Mouse (Mus musculus) heart, embryonic 12.5 days (tissue): ENCODE results near the gene 1600012H06Rik. TPM values are rescaled to one million over a fixed set of nuclear protein-coding genes. Genes with fewer than 3 reads are reported as not detected.
A peak's percentile ranks its signal among the peaks of the same experiment; 100 is the strongest.
"Not testable (repeated sequence)": the region's sequence is repeated elsewhere in the genome, so short reads cannot be mapped to it uniquely, and the experiment has no call there.

Experiments used
- ATAC-seq: fragments of 200-750 bp; cut with Nextera tagmentation; 2 replicates; pipeline ENCODE4 v1.8.0; 2017; ENCODE audit warnings: moderate TSS enrichment, moderate library complexity; ENCODE audit not compliant: insufficient number of reproducible peaks, low FRiP score
- H3K27ac ChIP-seq: fragments of 300-500 bp; sonication (generic); 2 replicates; pipeline ENCODE4 v1.5.1; 2016; ENCODE audit warnings: mild to moderate bottlenecking, moderate library complexity; ENCODE audit not compliant: poor library complexity, severe bottlenecking
- H3K27me3 ChIP-seq: fragments of 300-500 bp; sonication (generic); replicated peaks from 2 replicates; pipeline ENCODE4 v1.6.1; 2016; ENCODE audit warnings: mild to moderate bottlenecking, moderate library complexity
- H3K36me3 ChIP-seq: fragments of 300-500 bp; sonication (generic); 2 replicates; pipeline ENCODE4 v1.6.1; 2016; ENCODE audit warnings: mild to moderate bottlenecking, moderate library complexity
- H3K4me1 ChIP-seq: fragments of 300-500 bp; sonication (generic); replicated peaks from 2 replicates; pipeline ENCODE4 v1.6.1; 2016; ENCODE audit warnings: mild to moderate bottlenecking
- H3K4me2 ChIP-seq: fragments of 300-500 bp; sonication (generic); 2 replicates; pipeline ENCODE4 v1.6.1; 2016; ENCODE audit warnings: mild to moderate bottlenecking, moderate library complexity
- H3K4me3 ChIP-seq: fragments of 300-500 bp; sonication (generic); 2 replicates; pipeline ENCODE4 v1.5.1; 2016; ENCODE audit warnings: mild to moderate bottlenecking
- H3K9ac ChIP-seq: fragments of 300-500 bp; sonication (generic); 2 replicates; pipeline ENCODE4 v1.6.1; 2016; ENCODE audit warnings: mild to moderate bottlenecking, moderate library complexity
- H3K9me3 ChIP-seq: fragments of 300-500 bp; sonication (generic); replicated peaks from 2 replicates; pipeline ENCODE4 v1.6.1; 2016; ENCODE audit warnings: mild to moderate bottlenecking, moderate library complexity
- WGBS: fragments of 180-500 bp; shearing (Covaris S2); methylation state at CpG from one replicate; pipeline ENCODE4 v1.1.7; 2016; 5-methylcytosine and 5-hydroxymethylcytosine counted together
- polyA plus RNA-seq: library from polyadenylated mRNA; unstranded; fragments of >200 nt; fragmentation: Nextera tagmentation; extraction: Ambion mirVana; gene quantifications from 2 replicates; pipeline ENCODE4 v1.2.1, GENCODE M21; 2016

Gene 1600012H06Rik
- 35.7 and 37.1 TPM in 2 replicates for polyA plus RNA-seq

DNA sequence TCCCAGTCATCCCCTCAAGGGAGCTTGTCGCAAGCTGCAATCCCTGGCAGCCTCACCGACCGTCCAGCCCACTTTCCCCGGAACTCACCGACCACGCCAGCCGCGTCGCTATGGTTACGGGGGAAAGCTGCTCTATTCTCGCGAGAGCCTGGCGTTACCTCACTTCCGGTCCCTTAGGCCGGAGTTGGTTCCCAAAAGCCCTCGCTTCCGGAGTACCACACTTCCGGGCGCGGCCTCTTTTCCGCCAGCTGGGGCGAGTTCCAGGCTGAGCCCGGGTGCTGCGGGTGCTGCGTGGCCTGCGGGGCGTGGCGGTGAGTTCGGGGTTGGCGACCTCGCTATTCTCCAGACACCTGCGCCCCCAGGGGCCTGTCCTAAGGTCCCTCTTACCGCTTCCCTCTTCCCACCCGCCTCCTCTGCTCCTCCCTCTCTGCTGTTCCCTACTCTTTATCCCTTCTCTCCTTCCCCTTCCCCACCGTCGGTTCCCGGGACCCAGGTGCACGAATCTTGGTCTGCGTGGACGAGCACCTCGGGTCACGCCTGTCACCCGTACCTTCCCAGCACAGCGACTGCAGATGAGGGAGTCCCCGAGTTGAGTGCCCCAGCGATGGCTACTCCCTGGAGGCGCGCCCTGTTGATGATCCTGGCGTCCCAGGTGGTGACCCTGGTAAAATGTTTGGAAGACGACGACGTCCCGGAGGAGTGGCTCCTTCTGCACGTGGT, at the start of gene 1600012H06Rik, which contains the start of gene Wdr27:
Gene 1600012H06Rik, plus strand, starts transcription at position 176 of the 720 bp plus-strand sequence.
Gene Wdr27, minus strand, starts transcription at position 150 of the 720 bp plus-strand sequence.
- Histone ChIP-seq H3K27ac (peak within 1 kb of the TSS; percentile 72), H3K36me3 (peaks cover 12% of the 10 kb centered on the region), H3K9ac (peak within 1 kb of the TSS; percentile 92), H3K4me3 (peak within 1 kb of the TSS; percentile 95), H3K4me1 (peaks cover 16% of the 10 kb centered on the region), H3K4me2 (peak within 1 kb of the TSS; percentile 96), H3K27me3 (no peaks in the 10 kb centered on the region), H3K9me3 (no peaks in the 10 kb centered on the region)
- peak; percentile 98 for ATAC-seq
- WGBS = under 1% methylated on average over 54 of the region's 54 CpGs

DNA sequence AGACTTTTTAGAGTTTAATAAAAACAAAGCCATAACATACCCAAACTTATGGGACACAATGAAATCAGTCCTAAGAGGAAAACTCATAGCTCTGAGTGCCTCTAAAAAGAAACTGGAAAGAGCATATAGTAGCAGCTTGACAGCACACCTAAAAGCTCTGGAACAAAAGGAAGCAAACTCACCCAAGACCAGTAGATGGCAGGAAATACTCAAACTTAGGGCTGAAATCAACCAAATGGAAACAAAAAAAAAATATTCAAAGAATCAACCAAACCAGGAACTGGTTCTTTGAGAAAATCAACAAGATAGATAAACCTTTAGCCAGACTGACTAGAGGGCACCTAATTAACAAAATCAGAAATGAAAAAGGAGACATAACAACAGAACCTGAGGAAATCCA, 47.9 kb upstream of the 1600012H06Rik start:
- H3K27ac ChIP-seq, H3K36me3 ChIP-seq, H3K9me3 ChIP-seq, H3K4me1 ChIP-seq, H3K9ac ChIP-seq, H3K27me3 ChIP-seq, ATAC-seq, H3K4me2 ChIP-seq, H3K4me3 ChIP-seq: not testable (repeated sequence)

DNA sequence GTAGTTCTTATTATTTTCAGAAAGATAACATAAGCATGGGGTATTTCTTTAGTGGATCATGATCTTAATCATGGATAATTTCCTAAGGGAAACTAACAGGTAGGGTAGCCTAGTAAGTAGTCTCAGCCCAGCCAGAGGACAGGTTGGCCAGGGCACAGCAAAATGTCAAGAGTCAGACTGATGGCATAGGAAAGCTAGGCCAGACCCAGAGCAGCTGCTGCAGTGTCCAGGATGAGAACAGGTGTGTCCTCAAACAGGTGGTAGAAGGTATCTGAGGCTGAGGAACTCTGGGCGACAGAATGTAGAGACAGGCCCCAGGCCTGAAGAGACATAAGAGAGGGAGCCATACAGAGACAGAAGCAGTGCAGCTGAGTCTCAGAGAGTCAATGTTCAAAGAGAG, 44.0 kb upstream of the 1600012H06Rik start:
- Histone ChIP-seq H3K27me3 (0 out of 2 replicates have a peak, but pooled peaks cover 8% of the 10 kb centered on the region), H3K4me2 (no peak overlapping the region), H3K4me3 (no peak overlapping the region), H3K4me1 (no peaks in the 10 kb centered on the region), H3K9ac (no peak overlapping the region), H3K27ac (no peak overlapping the region), H3K36me3 (no peaks in the 10 kb centered on the region), H3K9me3 (no peaks in the 10 kb centered on the region)
- WGBS = 78% methylated on average over 1 of the region's 1 CpGs
- ATAC-seq = no peak

DNA sequence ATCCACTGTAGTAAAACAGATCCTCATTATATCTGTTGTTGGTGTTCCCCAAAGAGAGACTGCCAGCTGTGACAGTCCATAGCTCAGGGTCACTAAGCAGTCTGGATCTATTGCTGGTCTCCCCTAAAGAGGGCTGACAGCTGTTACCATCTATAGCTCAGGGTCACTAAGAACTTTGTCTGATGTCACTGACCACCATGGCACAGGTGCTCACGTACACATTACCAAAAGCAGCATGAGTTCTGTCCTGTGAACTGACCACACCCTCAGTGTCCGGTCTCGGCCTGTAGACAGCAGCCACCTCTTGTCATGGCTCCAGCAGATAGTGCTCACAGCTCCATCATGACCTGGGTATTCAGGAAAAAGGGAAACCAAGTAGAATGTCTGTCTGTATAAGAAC, 39.8 kb upstream of the 1600012H06Rik start:
- Histone ChIP-seq H3K36me3 (no peaks in the 10 kb centered on the region), H3K9ac (no peak overlapping the region), H3K4me2 (no peak overlapping the region), H3K27ac (no peak overlapping the region), H3K27me3 (peaks cover 26% of the 10 kb centered on the region), H3K4me3 (no peak overlapping the region), H3K4me1 (no peaks in the 10 kb centered on the region), H3K9me3 (no peaks in the 10 kb centered on the region)
- no peak for ATAC-seq
- 81% methylated on average over 3 of the region's 3 CpGs for WGBS

DNA sequence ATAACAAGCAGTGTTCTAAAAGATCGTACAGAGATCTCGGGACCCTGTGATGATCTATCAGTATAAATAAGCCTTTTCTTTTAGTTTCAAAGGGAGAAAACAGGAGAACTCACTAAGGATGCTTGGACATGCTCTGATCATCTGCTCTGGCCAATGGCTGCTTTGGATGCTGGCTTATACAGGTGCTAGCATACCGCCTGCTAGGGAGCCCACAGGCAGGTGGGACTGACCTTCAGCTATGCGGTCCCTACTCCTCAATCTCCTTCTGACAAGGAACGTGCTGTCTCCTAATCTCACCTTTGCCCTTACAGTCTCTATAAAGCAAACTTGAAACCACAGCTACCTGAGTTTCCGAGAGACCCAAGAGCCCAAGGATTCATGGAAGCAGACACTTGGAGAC, 38.8 kb upstream of the 1600012H06Rik start:
- no peaks in the 10 kb centered on the region for H3K4me1 ChIP-seq
- no peaks in the 10 kb centered on the region for H3K9me3 ChIP-seq
- H3K4me3 ChIP-seq = no peak overlapping the region
- H3K4me2 ChIP-seq = no peak overlapping the region
- H3K36me3 ChIP-seq = no peaks in the 10 kb centered on the region
- H3K27me3 ChIP-seq = peaks cover 28% of the 10 kb centered on the region
- no peak overlapping the region for H3K27ac ChIP-seq
- WGBS = 81% methylated on average over 6 of the region's 6 CpGs
- no peak overlapping the region for H3K9ac ChIP-seq
- no peak for ATAC-seq

DNA sequence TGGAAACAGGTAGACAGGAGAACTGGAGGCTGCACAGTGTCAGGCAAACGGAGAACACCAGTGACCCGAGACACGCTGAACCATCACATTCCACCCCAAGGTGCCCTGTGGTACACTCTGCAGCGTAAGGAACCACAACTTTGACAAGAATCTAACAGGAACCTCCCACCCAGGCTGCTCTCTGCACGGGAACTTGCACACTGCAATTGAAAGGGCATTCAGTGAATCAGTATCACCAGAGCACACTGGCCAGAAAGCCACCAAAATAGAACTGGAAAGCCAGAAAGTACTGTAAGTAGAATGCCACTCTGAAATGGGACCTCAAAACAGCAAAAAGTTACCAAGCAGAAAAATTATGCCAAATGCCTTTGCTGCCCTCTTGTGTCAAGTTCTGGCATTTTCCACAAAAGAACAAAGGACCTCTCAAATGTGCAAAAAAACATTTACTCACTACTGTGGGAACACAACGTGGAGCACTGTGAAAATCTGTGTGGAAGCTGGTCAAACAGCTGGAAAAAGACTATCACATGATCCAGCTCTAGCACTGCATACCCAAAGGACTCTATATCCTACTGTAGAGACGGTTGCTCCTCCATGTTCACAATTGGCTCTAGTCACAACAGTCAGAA, 38.2 kb upstream of the 1600012H06Rik start:
- Histone ChIP-seq H3K9me3 (no peaks in the 10 kb centered on the region), H3K4me3 (no peak overlapping the region), H3K4me2 (no peak overlapping the region), H3K9ac (no peak overlapping the region), H3K4me1 (no peaks in the 10 kb centered on the region), H3K36me3 (no peaks in the 10 kb centered on the region), H3K27me3 (peaks cover 29% of the 10 kb centered on the region), H3K27ac (no peak overlapping the region)
- ATAC-seq = no peak
- 52% methylated on average over 7 of the region's 7 CpGs for WGBS

DNA sequence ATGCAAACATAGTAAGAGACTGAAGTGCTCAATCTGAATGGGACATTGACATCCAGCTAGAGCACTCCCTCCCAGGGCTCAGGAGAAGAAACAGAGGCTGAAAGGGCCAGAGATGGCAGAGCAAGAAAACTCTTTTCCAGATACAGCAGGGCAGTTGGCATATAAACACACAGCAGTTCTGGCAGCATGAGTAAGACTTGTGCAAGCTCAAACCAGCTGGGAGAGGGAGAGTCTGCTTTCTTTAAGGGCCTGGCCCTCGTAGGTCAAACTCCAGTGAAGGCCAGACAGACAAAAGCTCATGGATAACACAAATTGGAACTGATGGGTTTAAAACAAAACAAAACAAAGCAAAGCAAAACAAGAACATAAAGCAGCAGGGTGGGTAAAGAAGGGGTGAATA, 36.4 kb upstream of the 1600012H06Rik start:
- Histone ChIP-seq H3K4me2 (no peak overlapping the region), H3K9me3 (no peaks in the 10 kb centered on the region), H3K4me3 (no peak overlapping the region), H3K27me3 (peaks cover 26% of the 10 kb centered on the region), H3K4me1 (no peaks in the 10 kb centered on the region), H3K27ac (no peak overlapping the region), H3K9ac (no peak overlapping the region), H3K36me3 (no peaks in the 10 kb centered on the region)
- 36% methylated on average over 1 of the region's 1 CpGs for WGBS
- no peak for ATAC-seq

DNA sequence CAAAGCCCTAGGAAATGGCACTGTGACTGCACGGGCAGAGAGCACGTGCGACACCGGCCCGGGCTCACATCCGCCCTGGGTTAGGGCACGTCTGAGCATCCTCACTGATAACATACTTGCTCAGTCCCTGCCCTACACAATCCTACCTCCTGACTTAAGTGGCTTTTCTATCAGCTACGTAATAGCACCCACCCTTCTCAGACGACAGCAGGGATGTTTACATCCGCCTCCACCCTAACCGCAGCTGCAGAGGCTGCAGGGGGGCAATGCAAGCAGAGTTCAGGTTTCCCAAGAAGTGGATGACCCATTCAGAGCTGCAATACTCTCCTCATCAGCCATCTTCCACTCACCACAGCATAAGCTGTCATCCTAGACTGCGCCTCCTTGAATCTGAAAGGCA, 35.8 kb upstream of the 1600012H06Rik start:
- Histone ChIP-seq H3K36me3 (no peaks in the 10 kb centered on the region), H3K27me3 (peaks cover 26% of the 10 kb centered on the region), H3K4me3 (no peak overlapping the region), H3K9ac (no peak overlapping the region), H3K9me3 (no peaks in the 10 kb centered on the region), H3K4me2 (no peak overlapping the region), H3K4me1 (no peaks in the 10 kb centered on the region), H3K27ac (no peak overlapping the region)
- ATAC-seq = no peak
- 58% methylated on average over 12 of the region's 12 CpGs for WGBS

DNA sequence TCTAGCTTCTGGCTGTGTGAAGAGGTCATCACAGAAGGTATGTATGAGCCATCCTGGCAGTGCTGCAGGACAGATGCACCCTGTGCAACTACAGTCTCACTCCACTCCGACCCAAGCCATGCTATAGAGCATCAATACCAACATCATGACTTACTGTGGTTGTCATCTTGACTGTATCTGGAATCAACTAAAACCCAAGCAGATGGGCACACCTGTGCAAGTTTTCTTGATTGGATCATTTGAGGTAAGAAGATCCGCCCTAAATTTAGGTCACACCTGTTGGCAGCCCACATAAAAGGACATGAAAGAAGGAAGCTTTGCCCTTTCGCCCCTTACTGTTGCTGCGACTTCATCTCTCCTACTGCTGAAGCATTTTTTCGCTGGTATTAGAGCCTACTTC, 33.7 kb upstream of the 1600012H06Rik start:
- Histone ChIP-seq H3K27me3 (peaks cover 22% of the 10 kb centered on the region), H3K27ac (no peak overlapping the region), H3K4me1 (no peaks in the 10 kb centered on the region), H3K4me2 (no peak overlapping the region), H3K36me3 (no peaks in the 10 kb centered on the region), H3K9ac (no peak overlapping the region), H3K9me3 (no peaks in the 10 kb centered on the region), H3K4me3 (no peak overlapping the region)
- WGBS = 79% methylated on average over 5 of the region's 5 CpGs
- no peak for ATAC-seq

DNA sequence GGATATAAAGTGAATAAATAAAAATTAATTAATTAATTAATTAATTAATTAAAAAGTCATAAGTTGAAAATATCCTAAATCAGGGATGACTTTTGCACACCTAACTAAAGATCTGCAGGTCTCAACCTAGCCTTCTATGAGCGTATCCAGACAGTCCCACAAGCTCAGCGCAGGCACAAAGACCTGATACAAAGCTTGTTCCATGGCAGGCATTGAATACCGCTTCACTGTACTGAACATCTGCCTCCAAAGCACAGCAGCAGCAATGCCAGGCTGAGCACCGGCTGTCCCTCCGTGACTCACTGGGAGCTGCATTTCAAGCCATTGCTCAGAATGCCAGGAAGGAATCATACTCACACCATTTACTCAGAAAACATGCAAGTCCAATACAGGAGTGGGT, 32.2 kb upstream of the 1600012H06Rik start:
- H3K9ac ChIP-seq = no peak overlapping the region
- no peaks in the 10 kb centered on the region for H3K36me3 ChIP-seq
- H3K9me3 ChIP-seq = no peaks in the 10 kb centered on the region
- H3K27me3 ChIP-seq = peaks cover 21% of the 10 kb centered on the region
- no peak overlapping the region for H3K4me2 ChIP-seq
- no peaks in the 10 kb centered on the region for H3K4me1 ChIP-seq
- ATAC-seq = no peak
- no peak overlapping the region for H3K4me3 ChIP-seq
- no peak overlapping the region for H3K27ac ChIP-seq
- 82% methylated on average over 5 of the region's 5 CpGs for WGBS

DNA sequence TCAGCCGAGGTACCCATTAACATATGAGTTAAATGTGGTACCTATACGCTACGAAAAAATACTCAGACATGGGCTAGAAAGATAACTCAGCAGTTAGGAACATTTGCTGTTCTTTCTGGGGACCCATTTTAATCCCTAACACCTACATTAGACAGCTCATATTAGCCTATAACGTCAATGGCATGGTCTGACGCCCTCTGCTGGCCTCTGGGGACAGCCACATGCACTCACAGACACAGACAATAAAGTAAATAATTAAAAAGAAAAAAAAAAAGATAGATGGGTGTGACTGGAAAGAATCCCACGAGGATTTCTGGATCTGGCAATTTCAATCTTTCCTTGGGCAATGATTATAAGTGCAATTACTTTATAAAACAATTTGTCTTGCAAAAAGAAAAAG, 30.6 kb upstream of the 1600012H06Rik start:
- Histone ChIP-seq H3K4me2 (no peak overlapping the region), H3K9ac (no peak overlapping the region), H3K27ac (no peak overlapping the region), H3K4me3 (no peak overlapping the region), H3K36me3 (no peaks in the 10 kb centered on the region), H3K27me3 (peaks cover 7% of the 10 kb centered on the region), H3K9me3 (no peaks in the 10 kb centered on the region), H3K4me1 (no peaks in the 10 kb centered on the region)
- WGBS = 50% methylated on average over 6 of the region's 6 CpGs
- no peak for ATAC-seq
